Mouse (Mus musculus): ENCODE measurements around the gene Tbc1d22a. TPM values are rescaled to one million over a fixed set of nuclear protein-coding genes. Genes with fewer than 3 reads are reported as not detected.

Gene Tbc1d22a
- polyA plus RNA-seq, 1 experiment from 2014 or later: 12.5 TPM

GRCm38 (mm10) chr15:86239068-86239467, 24.8 kb downstream of the Tbc1d22a start:
- Histone ChIP-seq H3K4me2 (ENCODE audit: low read depth, low read length) (no peak overlapping the region), H3K27me3 (replicated peaks; ENCODE audit: control insufficient read depth, insufficient read depth, low read length) (no peaks in the 10 kb centered on the region), H3K4me1 (ENCODE audit: control insufficient read depth, insufficient read depth, low read length) (no peaks in the 10 kb centered on the region), H3K9ac (ENCODE audit: low read depth, low read length) (no peak overlapping the region), H3K4me3 (ENCODE audit: low read length) (no peak overlapping the region), H3K9me3 (ENCODE audit: control insufficient read depth, low read length) (no peaks in the 10 kb centered on the region), H3K36me3 (ENCODE audit: control insufficient read depth, insufficient read depth, low read length) (0 out of 2 replicates have a peak, but pooled peaks cover 5% of the 10 kb centered on the region), H3K27ac (ENCODE audit: low read length) (no peak overlapping the region)
- ATAC-seq: no peak
- WGBS: 91% methylated on average over 6 of the region's 6 CpGs

DNA sequence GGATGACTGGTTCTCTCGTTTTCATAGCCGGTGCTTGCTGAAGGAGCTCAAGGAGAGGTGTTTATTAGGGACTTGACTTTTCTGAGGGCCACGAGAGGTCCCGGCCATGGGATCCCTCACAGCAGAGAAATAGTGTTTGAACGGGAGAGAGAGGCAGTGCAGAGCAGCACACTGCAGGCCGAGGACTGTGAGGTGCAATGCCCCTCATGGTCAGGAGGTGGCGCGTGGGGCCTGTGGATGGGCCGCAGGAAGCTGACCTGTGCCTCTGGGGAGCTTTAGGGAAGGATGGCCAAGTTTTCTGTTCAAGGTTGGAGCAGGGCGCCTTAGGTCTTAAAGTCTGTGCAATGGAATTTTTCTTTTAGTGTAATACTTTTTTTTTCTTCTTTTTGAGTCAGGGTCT, 25.5 kb downstream of the Tbc1d22a start:
- ATAC-seq: no peak
- H3K36me3 ChIP-seq (ENCODE audit: control insufficient read depth, insufficient read depth, low read length): 0 out of 2 replicates have a peak, but pooled peaks cover 5% of the 10 kb centered on the region
- no peaks in the 10 kb centered on the region for H3K4me1 ChIP-seq (ENCODE audit: control insufficient read depth, insufficient read depth, low read length)
- no peak overlapping the region for H3K9ac ChIP-seq (ENCODE audit: low read depth, low read length)
- no peaks in the 10 kb centered on the region for H3K27me3 ChIP-seq (replicated peaks; ENCODE audit: control insufficient read depth, insufficient read depth, low read length)
- no peak overlapping the region for H3K4me3 ChIP-seq (ENCODE audit: low read length)
- H3K27ac ChIP-seq (ENCODE audit: low read length): no peak overlapping the region
- no peak overlapping the region for H3K4me2 ChIP-seq (ENCODE audit: low read depth, low read length)
- 26% methylated on average over 10 of the region's 10 CpGs for WGBS
- H3K9me3 ChIP-seq (ENCODE audit: control insufficient read depth, low read length): no peaks in the 10 kb centered on the region

DNA sequence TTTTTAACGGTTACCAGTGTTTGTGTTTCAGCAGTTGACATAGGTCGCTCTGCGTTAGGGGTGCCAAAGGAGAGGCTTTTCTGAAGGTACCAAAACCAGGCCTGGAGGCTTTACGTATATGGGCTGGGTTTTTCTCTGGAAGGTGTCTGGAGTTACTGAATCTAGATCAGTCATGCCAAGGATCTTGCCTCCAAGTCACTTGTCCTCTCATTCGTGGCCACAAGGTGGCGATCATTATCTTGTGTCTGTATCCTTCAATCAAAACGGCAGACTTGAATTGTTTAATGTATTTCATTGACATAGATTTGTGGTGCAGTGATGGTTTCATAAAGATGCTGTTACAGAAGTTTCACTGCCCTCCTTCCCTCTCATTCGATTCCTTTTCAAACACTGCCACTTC, 29.4 kb downstream of the Tbc1d22a start:
- WGBS: 46% methylated on average over 8 of the region's 8 CpGs
- no peak overlapping the region for H3K4me2 ChIP-seq (ENCODE audit: low read depth, low read length)

DNA sequence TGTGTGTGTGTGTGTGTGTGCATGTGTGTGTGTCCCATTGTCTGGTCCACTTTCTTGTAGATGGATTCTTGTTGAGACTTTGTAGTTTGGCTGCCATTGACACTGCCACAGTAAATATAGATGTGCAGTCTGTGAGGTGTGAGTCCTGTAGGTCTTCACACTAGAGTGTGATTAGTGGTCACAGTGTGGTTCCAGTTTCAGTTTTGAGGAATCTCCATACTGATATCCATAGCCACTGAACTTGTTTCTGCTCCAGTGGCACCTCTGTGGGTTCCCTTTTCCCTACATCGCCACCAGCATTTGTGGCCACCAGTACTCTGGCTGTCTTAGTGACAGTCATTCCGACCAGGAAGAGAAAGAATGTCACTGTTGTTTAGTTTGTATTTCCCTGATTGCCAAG, 30.1 kb downstream of the Tbc1d22a start:
- H3K4me3 ChIP-seq (ENCODE audit: low read length): no peak overlapping the region
- 92% methylated on average over 2 of the region's 2 CpGs for WGBS
- H3K36me3 ChIP-seq (ENCODE audit: control insufficient read depth, insufficient read depth, low read length): 0 out of 2 replicates have a peak, but pooled peaks cover 5% of the 10 kb centered on the region
- no peaks in the 10 kb centered on the region for H3K4me1 ChIP-seq (ENCODE audit: control insufficient read depth, insufficient read depth, low read length)
- no peaks in the 10 kb centered on the region for H3K9me3 ChIP-seq (ENCODE audit: control insufficient read depth, low read length)
- H3K4me2 ChIP-seq (ENCODE audit: low read depth, low read length): no peak overlapping the region
- H3K9ac ChIP-seq (ENCODE audit: low read depth, low read length): no peak overlapping the region
- ATAC-seq: no peak
- no peak overlapping the region for H3K27ac ChIP-seq (ENCODE audit: low read length)
- no peaks in the 10 kb centered on the region for H3K27me3 ChIP-seq (replicated peaks; ENCODE audit: control insufficient read depth, insufficient read depth, low read length)

More for the DNA sequence above, 29.4 kb downstream of the Tbc1d22a start:
- H3K9me3 ChIP-seq (ENCODE audit: control insufficient read depth, low read length): no peaks in the 10 kb centered on the region
- no peak for ATAC-seq
- no peak overlapping the region for H3K9ac ChIP-seq (ENCODE audit: low read depth, low read length)
- 0 out of 2 replicates have a peak, but pooled peaks cover 5% of the 10 kb centered on the region for H3K36me3 ChIP-seq (ENCODE audit: control insufficient read depth, insufficient read depth, low read length)
- no peak overlapping the region for H3K27ac ChIP-seq (ENCODE audit: low read length)
- no peaks in the 10 kb centered on the region for H3K27me3 ChIP-seq (replicated peaks; ENCODE audit: control insufficient read depth, insufficient read depth, low read length)
- H3K4me3 ChIP-seq (ENCODE audit: low read length): no peak overlapping the region
- H3K4me1 ChIP-seq (ENCODE audit: control insufficient read depth, insufficient read depth, low read length): no peaks in the 10 kb centered on the region

GRCm38 (mm10) chr15:86250269-86250668, 36.0 kb downstream of the Tbc1d22a start:
- Histone ChIP-seq H3K36me3 (ENCODE audit: control insufficient read depth, insufficient read depth, low read length) (no peaks in the 10 kb centered on the region), H3K9me3 (ENCODE audit: control insufficient read depth, low read length) (no peaks in the 10 kb centered on the region), H3K4me2 (ENCODE audit: low read depth, low read length) (no peak overlapping the region), H3K27me3 (replicated peaks; ENCODE audit: control insufficient read depth, insufficient read depth, low read length) (no peaks in the 10 kb centered on the region), H3K27ac (ENCODE audit: low read length) (no peak overlapping the region), H3K4me1 (ENCODE audit: control insufficient read depth, insufficient read depth, low read length) (no peaks in the 10 kb centered on the region), H3K9ac (ENCODE audit: low read depth, low read length) (no peak overlapping the region), H3K4me3 (ENCODE audit: low read length) (no peak overlapping the region)
- 63% methylated on average over 9 of the region's 9 CpGs for WGBS
- no peak for ATAC-seq

DNA sequence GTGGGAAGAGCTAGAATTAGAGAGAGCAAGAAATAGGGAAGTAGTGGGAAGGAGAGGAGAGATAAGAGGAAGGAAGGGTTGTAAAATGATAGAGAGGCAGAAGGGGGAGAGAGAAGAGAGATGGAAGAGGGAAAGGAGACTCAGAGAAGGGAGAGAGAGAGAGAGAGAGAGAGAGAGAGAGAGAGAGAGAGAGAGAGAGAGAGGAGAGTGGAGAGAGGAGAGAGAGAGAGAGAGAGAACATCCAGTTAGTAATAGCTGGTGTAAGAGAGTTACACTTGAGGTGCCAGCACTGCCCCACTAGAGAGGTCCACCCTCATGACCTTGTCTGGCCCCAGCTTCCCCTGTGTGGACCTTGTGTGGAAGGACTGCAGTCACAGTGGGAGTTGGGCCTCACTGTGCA, 37.9 kb downstream of the Tbc1d22a start:
- no peaks in the 10 kb centered on the region for H3K4me1 ChIP-seq (ENCODE audit: control insufficient read depth, insufficient read depth, low read length)
- no peak overlapping the region for H3K4me2 ChIP-seq (ENCODE audit: low read depth, low read length)
- ATAC-seq: no peak
- no peaks in the 10 kb centered on the region for H3K27me3 ChIP-seq (replicated peaks; ENCODE audit: control insufficient read depth, insufficient read depth, low read length)
- no peaks in the 10 kb centered on the region for H3K36me3 ChIP-seq (ENCODE audit: control insufficient read depth, insufficient read depth, low read length)
- no peak overlapping the region for H3K27ac ChIP-seq (ENCODE audit: low read length)
- H3K9me3 ChIP-seq (ENCODE audit: control insufficient read depth, low read length): no peaks in the 10 kb centered on the region
- H3K4me3 ChIP-seq (ENCODE audit: low read length): no peak overlapping the region
- H3K9ac ChIP-seq (ENCODE audit: low read depth, low read length): no peak overlapping the region

DNA sequence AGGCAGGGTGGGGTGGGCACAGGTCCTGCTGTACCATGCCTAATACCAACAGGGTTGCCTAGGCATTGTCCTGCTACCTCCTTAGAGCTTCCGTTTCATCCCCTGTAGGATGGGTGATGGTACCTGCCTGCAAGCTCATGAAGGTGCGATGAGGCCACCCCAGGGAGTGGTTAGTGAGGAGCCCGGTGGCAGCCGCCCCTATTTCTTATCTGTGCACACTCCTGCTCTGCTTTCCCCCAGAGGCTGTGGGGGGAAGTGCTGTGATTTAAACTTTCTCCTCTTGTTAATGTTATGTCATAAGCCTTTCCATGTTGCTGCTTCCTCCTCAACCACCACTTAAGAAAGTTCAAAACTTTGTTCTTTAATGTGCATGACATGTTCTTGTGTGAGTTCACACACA, 38.4 kb downstream of the Tbc1d22a start:
- no peak overlapping the region for H3K4me3 ChIP-seq (ENCODE audit: low read length)
- no peak overlapping the region for H3K9ac ChIP-seq (ENCODE audit: low read depth, low read length)
- H3K4me1 ChIP-seq (ENCODE audit: control insufficient read depth, insufficient read depth, low read length): no peaks in the 10 kb centered on the region
- no peak overlapping the region for H3K4me2 ChIP-seq (ENCODE audit: low read depth, low read length)
- H3K9me3 ChIP-seq (ENCODE audit: control insufficient read depth, low read length): no peaks in the 10 kb centered on the region
- 62% methylated on average over 4 of the region's 4 CpGs for WGBS
- no peaks in the 10 kb centered on the region for H3K27me3 ChIP-seq (replicated peaks; ENCODE audit: control insufficient read depth, insufficient read depth, low read length)
- no peak overlapping the region for H3K27ac ChIP-seq (ENCODE audit: low read length)
- H3K36me3 ChIP-seq (ENCODE audit: control insufficient read depth, insufficient read depth, low read length): no peaks in the 10 kb centered on the region
- no peak for ATAC-seq

DNA sequence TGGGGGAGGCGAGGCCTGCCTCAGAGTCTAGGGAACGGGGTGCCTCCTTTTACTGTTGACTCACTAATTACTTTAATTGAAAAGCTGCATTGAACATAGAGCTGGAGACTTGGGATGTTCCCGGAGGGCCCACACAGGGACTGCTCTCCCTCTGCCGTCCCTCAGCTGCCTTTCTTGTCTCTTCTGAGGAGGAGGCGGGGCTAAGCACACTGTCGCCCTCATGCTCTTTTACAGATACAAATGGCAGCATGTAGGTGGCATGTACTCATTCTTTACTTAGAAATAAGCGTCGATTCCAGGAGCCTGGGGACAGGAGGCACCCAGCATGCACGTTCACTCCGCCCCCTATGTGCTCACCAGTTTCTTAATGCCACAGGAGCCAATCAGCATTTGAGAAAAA, 39.2 kb downstream of the Tbc1d22a start:
- Histone ChIP-seq H3K27ac (ENCODE audit: low read length) (no peak overlapping the region), H3K36me3 (ENCODE audit: control insufficient read depth, insufficient read depth, low read length) (no peaks in the 10 kb centered on the region), H3K4me1 (ENCODE audit: control insufficient read depth, insufficient read depth, low read length) (no peaks in the 10 kb centered on the region), H3K4me3 (ENCODE audit: low read length) (no peak overlapping the region), H3K27me3 (replicated peaks; ENCODE audit: control insufficient read depth, insufficient read depth, low read length) (no peaks in the 10 kb centered on the region), H3K9me3 (ENCODE audit: control insufficient read depth, low read length) (no peaks in the 10 kb centered on the region), H3K9ac (ENCODE audit: low read depth, low read length) (no peak overlapping the region), H3K4me2 (ENCODE audit: low read depth, low read length) (no peak overlapping the region)
- 65% methylated on average over 10 of the region's 10 CpGs for WGBS
- no peak for ATAC-seq

DNA sequence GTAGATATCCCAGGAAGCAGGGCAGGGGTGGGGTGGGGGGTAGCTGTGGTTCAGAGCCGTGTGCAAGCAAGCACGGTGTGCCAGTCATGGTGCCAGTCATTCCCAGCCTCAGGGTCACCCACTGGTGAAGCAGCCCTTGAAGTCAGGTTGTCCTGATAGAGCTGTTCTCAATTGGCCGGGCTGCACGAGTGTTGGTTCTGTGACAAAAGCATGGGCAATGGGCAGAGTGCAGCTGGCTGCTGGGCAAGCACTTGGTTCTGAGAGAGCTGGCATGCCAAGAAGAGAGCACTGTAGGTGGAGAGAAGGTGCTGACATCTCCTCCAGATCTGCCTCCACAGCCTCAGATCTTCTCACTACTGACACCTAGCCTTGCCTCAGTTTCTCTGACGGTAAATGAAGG, 41.9 kb downstream of the Tbc1d22a start:
- Histone ChIP-seq H3K36me3 (ENCODE audit: control insufficient read depth, insufficient read depth, low read length) (no peaks in the 10 kb centered on the region), H3K4me1 (ENCODE audit: control insufficient read depth, insufficient read depth, low read length) (no peaks in the 10 kb centered on the region), H3K9me3 (ENCODE audit: control insufficient read depth, low read length) (no peaks in the 10 kb centered on the region), H3K9ac (ENCODE audit: low read depth, low read length) (no peak overlapping the region), H3K27me3 (replicated peaks; ENCODE audit: control insufficient read depth, insufficient read depth, low read length) (no peaks in the 10 kb centered on the region), H3K4me2 (ENCODE audit: low read depth, low read length) (no peak overlapping the region), H3K4me3 (ENCODE audit: low read length) (no peak overlapping the region), H3K27ac (ENCODE audit: low read length) (no peak overlapping the region)
- 83% methylated on average over 5 of the region's 5 CpGs for WGBS
- ATAC-seq: no peak

- no peaks in the 10 kb centered on the region for H3K27me3 ChIP-seq (replicated peaks; ENCODE audit: control insufficient read depth, insufficient read depth, low read length)
- no peaks in the 10 kb centered on the region for H3K36me3 ChIP-seq (ENCODE audit: control insufficient read depth, insufficient read depth, low read length)
- H3K9ac ChIP-seq (ENCODE audit: low read depth, low read length): no peak overlapping the region
- H3K9me3 ChIP-seq (ENCODE audit: control insufficient read depth, low read length): no peaks in the 10 kb centered on the region
- no peak overlapping the region for H3K4me2 ChIP-seq (ENCODE audit: low read depth, low read length)
- H3K4me1 ChIP-seq (ENCODE audit: control insufficient read depth, insufficient read depth, low read length): no peaks in the 10 kb centered on the region
- WGBS: 72% methylated on average over 4 of the region's 4 CpGs
- no peak overlapping the region for H3K4me3 ChIP-seq (ENCODE audit: low read length)
- H3K27ac ChIP-seq (ENCODE audit: low read length): no peak overlapping the region
- ATAC-seq: no peak
These were observed 42.5 kb downstream of the Tbc1d22a start for GRCm38 (mm10) chr15:86256728-86257179.
